Mouse (Mus musculus): ENCODE results near the gene Clstn3. TPM values are rescaled to one million over a fixed set of nuclear protein-coding genes. Genes with fewer than 3 reads are reported as not detected.
"Not testable (repeated sequence)": the region's sequence is repeated elsewhere in the genome, so short reads cannot be mapped to it uniquely, and the experiment has no call there.

Gene Clstn3
- polyA plus RNA-seq, 1 experiment = 9.1 TPM

GRCm38 (mm10) chr6:124474621-124475020 is 10.0 kb upstream of the Clstn3 start:
- TF ChIP-seq CTCF (IDR thresholded peaks at IDR 0.05; ENCODE audit: insufficient read depth, low read length) (no peak), POLR2A (IDR thresholded peaks at IDR 0.05; ENCODE audit: borderline replicate concordance, extremely low read depth, low read depth, low read length) (no peak)
- no peak for DNase-seq
- Histone ChIP-seq H3K4me1 (ENCODE audit: control insufficient read depth, insufficient read depth, low read length) (peaks cover 8% of the 10 kb centered on the region; the same call in 1 of the 2 replicates), H3K4me3 (replicated peaks; ENCODE audit: extremely low read depth, low read depth, low read length) (no peak overlapping the region)
- whole genome bisulfite sequencing = 76% methylated on average over 11 of the region's 11 CpGs

GRCm38 (mm10) chr6:124472801-124473200 is 8.2 kb upstream of the Clstn3 start:
- no peak overlapping the region for H3K4me3 ChIP-seq (replicated peaks; ENCODE audit: extremely low read depth, low read depth, low read length)
- WGBS = 35% methylated on average over 6 of the region's 6 CpGs
- DNase-seq = peak; percentile 65
- TF ChIP-seq CTCF (IDR thresholded peaks at IDR 0.05; ENCODE audit: insufficient read depth, low read length) (peak; percentile 83), POLR2A (IDR thresholded peaks at IDR 0.05; ENCODE audit: borderline replicate concordance, extremely low read depth, low read depth, low read length) (no peak)
- H3K4me1 ChIP-seq (ENCODE audit: control insufficient read depth, insufficient read depth, low read length) = peaks cover 2% of the 10 kb centered on the region; the same call in 1 of the 2 replicates

GRCm38 (mm10) chr6:124471783-124472638 is 7.4 kb upstream of the Clstn3 start:
- 77% methylated on average over 6 of the region's 6 CpGs for WGBS
- DNase-seq; H3K4me3 ChIP-seq (replicated peaks; ENCODE audit: extremely low read depth, low read depth, low read length); H3K4me1 ChIP-seq (ENCODE audit: control insufficient read depth, insufficient read depth, low read length): not testable (repeated sequence)

GRCm38 (mm10) chr6:124471121-124471520 is 6.5 kb upstream of the Clstn3 start:
- H3K4me3 ChIP-seq (replicated peaks; ENCODE audit: extremely low read depth, low read depth, low read length) = no peak overlapping the region
- 91% methylated on average over 3 of the region's 3 CpGs for WGBS
- no peaks in the 10 kb centered on the region for H3K4me1 ChIP-seq (ENCODE audit: control insufficient read depth, insufficient read depth, low read length)
- TF ChIP-seq POLR2A (IDR thresholded peaks at IDR 0.05; ENCODE audit: borderline replicate concordance, extremely low read depth, low read depth, low read length) (no peak), CTCF (IDR thresholded peaks at IDR 0.05; ENCODE audit: insufficient read depth, low read length) (no peak)
- DNase-seq = no peak

- H3K4me1 ChIP-seq (ENCODE audit: control insufficient read depth, insufficient read depth, low read length) = no peaks in the 10 kb centered on the region
- DNase-seq = no peak
- WGBS = 72% methylated on average over 6 of the region's 6 CpGs
- TF ChIP-seq CTCF (IDR thresholded peaks at IDR 0.05; ENCODE audit: insufficient read depth, low read length) (no peak), POLR2A (IDR thresholded peaks at IDR 0.05; ENCODE audit: borderline replicate concordance, extremely low read depth, low read depth, low read length) (no peak)
- no peak overlapping the region for H3K4me3 ChIP-seq (replicated peaks; ENCODE audit: extremely low read depth, low read depth, low read length)
Observed at GRCm38 (mm10) chr6:124465729-124466128, 1.1 kb upstream of the Clstn3 start.

- Histone ChIP-seq H3K4me3 (replicated peaks; ENCODE audit: extremely low read depth, low read depth, low read length) (no peak overlapping the region), H3K4me1 (ENCODE audit: control insufficient read depth, insufficient read depth, low read length) (no peaks in the 10 kb centered on the region)
- TF ChIP-seq CTCF (IDR thresholded peaks at IDR 0.05; ENCODE audit: insufficient read depth, low read length) (no peak), POLR2A (IDR thresholded peaks at IDR 0.05; ENCODE audit: borderline replicate concordance, extremely low read depth, low read depth, low read length) (no peak)
- no peak for DNase-seq
- WGBS = 43% methylated on average over 6 of the region's 6 CpGs
Observed at GRCm38 (mm10) chr6:124465299-124465698, 705 bp upstream of the Clstn3 start.

GRCm38 (mm10) chr6:124463881-124464291 is 708 bp downstream of the Clstn3 start:
- no peak overlapping the region for H3K4me3 ChIP-seq (replicated peaks; ENCODE audit: extremely low read depth, low read depth, low read length)
- no peak for DNase-seq
- 32% methylated on average over 8 of the region's 8 CpGs for WGBS
- no peak for TF ChIP-seq POLR2A (IDR thresholded peaks at IDR 0.05; ENCODE audit: borderline replicate concordance, extremely low read depth, low read depth, low read length)
- no peak for TF ChIP-seq CTCF (IDR thresholded peaks at IDR 0.05; ENCODE audit: insufficient read depth, low read length)
- H3K4me1 ChIP-seq (ENCODE audit: control insufficient read depth, insufficient read depth, low read length) = no peaks in the 10 kb centered on the region

GRCm38 (mm10) chr6:124459388-124459787 is 5.2 kb downstream of the Clstn3 start:
- no peak overlapping the region for H3K4me3 ChIP-seq (replicated peaks; ENCODE audit: extremely low read depth, low read depth, low read length)
- DNase-seq = no peak
- TF ChIP-seq CTCF (IDR thresholded peaks at IDR 0.05; ENCODE audit: insufficient read depth, low read length) (no peak), POLR2A (IDR thresholded peaks at IDR 0.05; ENCODE audit: borderline replicate concordance, extremely low read depth, low read depth, low read length) (no peak)
- no peaks in the 10 kb centered on the region for H3K4me1 ChIP-seq (ENCODE audit: control insufficient read depth, insufficient read depth, low read length)
- 58% methylated on average over 4 of the region's 4 CpGs for WGBS

- 84% methylated on average over 11 of the region's 11 CpGs for WGBS
- TF ChIP-seq POLR2A (IDR thresholded peaks at IDR 0.05; ENCODE audit: borderline replicate concordance, extremely low read depth, low read depth, low read length) (no peak), CTCF (IDR thresholded peaks at IDR 0.05; ENCODE audit: insufficient read depth, low read length) (no peak)
- no peak for DNase-seq
- Histone ChIP-seq H3K4me1 (ENCODE audit: control insufficient read depth, insufficient read depth, low read length) (no peaks in the 10 kb centered on the region), H3K4me3 (replicated peaks; ENCODE audit: extremely low read depth, low read depth, low read length) (no peak overlapping the region)
Observed at GRCm38 (mm10) chr6:124458505-124458904, 6.1 kb downstream of the Clstn3 start.

- TF ChIP-seq POLR2A (IDR thresholded peaks at IDR 0.05; ENCODE audit: borderline replicate concordance, extremely low read depth, low read depth, low read length) (no peak), CTCF (IDR thresholded peaks at IDR 0.05; ENCODE audit: insufficient read depth, low read length) (no peak)
- DNase-seq = no peak
- 89% methylated on average over 5 of the region's 5 CpGs for WGBS
- H3K4me3 ChIP-seq (replicated peaks; ENCODE audit: extremely low read depth, low read depth, low read length) = no peak overlapping the region
- no peaks in the 10 kb centered on the region for H3K4me1 ChIP-seq (ENCODE audit: control insufficient read depth, insufficient read depth, low read length)
Observed at GRCm38 (mm10) chr6:124457827-124458226, 6.8 kb downstream of the Clstn3 start.
